Mouse (Mus musculus) thymus, adult 2 months (tissue): Measurements from ENCODE around the gene Myzap.

Experiments
- CTCF ChIP-seq: fragments of 200-500 bp; IDR thresholded peaks from 2 replicates; pipeline ENCODE4 v1.5.1; 2012; ENCODE audit warnings: mild to moderate bottlenecking, control low read depth, low read length, moderate library complexity, borderline replicate concordance; ENCODE audit not compliant: control insufficient read depth, poor library complexity, insufficient read depth; ENCODE audit errors: extremely low read depth
- POLR2A ChIP-seq: fragments of 200-500 bp; IDR thresholded peaks from 2 replicates; pipeline ENCODE4 v1.6.1; 2012; ENCODE audit warnings: mild to moderate bottlenecking, low read length, control low read depth, moderate library complexity; ENCODE audit not compliant: control insufficient read depth, poor library complexity, insufficient read depth; ENCODE audit errors: extremely low read depth

- no peak for TF ChIP-seq CTCF
- no peak for TF ChIP-seq POLR2A
These were observed 16.9 kb upstream of the Myzap start for GRCm38 (mm10) chr9:71609010-71609409.
